Mouse (Mus musculus) embryonic stem cell, embryonic (primary cell): Measurements from ENCODE around the gene Aim2.
"Not testable (repeated sequence)": the region's sequence is repeated elsewhere in the genome, so short reads cannot be mapped to it uniquely, and the experiment has no call there.

Experiments used
- CTCF ChIA-PET, 4 experiments: fragments of 300-600 bp in 2 of 4; fragments of 350-600 bp in 2 of 4; sonication (Branson Sonifier 250); formaldehyde crosslinking; loops; one replicate each; lab custom pipeline; 2022; ENCODE audit warnings: inconsistent platforms in 2 of 4; lab: Charles Lee
- POLR2A ChIA-PET, 4 experiments: fragments of 300-600 bp in 2 of 4; fragments of 350-600 bp in 2 of 4; sonication (Branson Sonifier 250); formaldehyde crosslinking; loops; one replicate each; lab custom pipeline; 2022; ENCODE audit warnings: antibody characterized with exemption in 4 of 4, inconsistent platforms in 1 of 4; lab: Charles Lee

Aim2 gene

GRCm38 (mm10) chr1:173350372-173350957 is at the start of gene Aim2:
Aim2 (plus strand) TSS chr1:173350879.
- ChIA-PET CTCF (interaction anchor here in 2 of 4 experiments (1.1 to 1.5 kb wide), 4 partner anchors 11 to 822 kb away, joined by 3 to 5 read pairs (median 4); no protein-coding TSS in a partner anchor), POLR2A (interaction anchor here in 2 of 4 experiments (0.7 to 1.3 kb wide), 2 partner anchors 11 to 14 kb away, joined by 3 to 4 read pairs; no protein-coding TSS in a partner anchor)

DNA sequence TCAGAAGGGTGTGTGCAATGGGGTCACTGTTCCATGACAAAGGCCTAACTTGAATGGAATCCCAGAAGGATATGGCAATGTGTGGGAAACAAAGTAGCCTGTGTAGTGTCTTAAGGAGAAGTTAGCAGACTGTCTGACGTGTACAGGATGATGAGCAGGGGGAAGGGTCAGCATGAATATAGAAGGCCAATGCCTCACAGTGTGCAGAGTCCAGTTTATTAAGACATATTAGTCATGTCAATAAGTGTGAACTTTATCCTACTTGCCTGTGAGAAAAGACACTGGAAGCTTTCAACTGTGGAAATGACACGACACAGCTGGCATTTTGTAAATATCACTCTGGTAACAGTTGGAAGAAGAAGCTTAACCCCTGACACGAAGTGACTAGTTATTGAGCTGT is 47.9 kb upstream of the Aim2 start:
- CTCF ChIA-PET, POLR2A ChIA-PET: not testable (repeated sequence)

GRCm38 (mm10) chr1:173313535-173314050 is 37.1 kb upstream of the Aim2 start:
- POLR2A ChIA-PET = not testable (repeated sequence)
- CTCF ChIA-PET = interaction anchor here in 1 of 4 experiments (0.8 kb wide), 1 partner anchor 10 kb away, joined by 4 read pairs; no protein-coding TSS in a partner anchor

DNA sequence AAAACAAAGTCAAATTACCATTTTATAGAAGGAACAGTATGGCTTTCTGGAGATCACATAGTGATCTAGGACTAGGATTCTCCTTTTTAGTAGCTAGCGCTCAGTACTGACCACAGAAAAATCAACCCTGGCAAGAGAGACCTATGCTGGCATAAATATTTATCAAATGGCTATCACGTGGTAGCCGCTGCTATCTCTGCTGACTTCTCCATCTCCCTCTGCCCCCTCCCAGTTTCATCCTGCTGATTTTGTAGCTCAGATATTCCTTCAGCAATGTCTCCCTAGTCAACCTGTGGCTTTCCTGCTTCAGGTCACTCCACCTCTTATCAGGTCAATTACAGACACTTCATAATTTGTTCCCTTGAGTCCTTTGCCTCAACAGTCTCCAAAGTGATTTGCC is 35.0 kb upstream of the Aim2 start:
- ChIA-PET POLR2A (no interaction called here), CTCF (no interaction called here)

DNA sequence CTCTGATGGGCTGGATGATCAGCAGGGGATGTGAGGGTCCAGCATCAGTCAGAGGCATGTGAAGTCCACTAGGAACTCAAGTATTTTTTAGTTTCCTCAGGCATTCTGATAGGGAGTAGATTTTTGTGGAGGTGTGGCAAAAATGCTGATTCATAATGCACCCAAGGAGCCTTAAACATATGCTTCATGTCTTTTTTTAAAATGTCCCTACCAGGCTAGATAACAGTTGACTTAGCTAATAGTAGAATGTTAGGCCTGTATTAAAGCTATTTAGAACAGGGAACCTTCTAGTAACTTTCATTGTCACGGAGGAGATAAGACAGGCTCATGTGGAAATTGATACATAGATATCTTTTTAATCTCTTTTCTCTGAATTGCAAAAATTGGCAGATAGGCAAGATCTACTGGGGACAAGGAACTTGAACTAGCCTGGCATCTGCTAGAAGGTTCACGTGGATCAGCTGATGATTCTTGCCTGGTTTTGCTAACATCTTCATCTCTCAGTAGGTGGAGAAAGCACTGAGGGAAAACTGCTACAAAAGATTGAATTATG is 32.7 kb upstream of the Aim2 start:
- ChIA-PET CTCF (no interaction called here), POLR2A (no interaction called here)

DNA sequence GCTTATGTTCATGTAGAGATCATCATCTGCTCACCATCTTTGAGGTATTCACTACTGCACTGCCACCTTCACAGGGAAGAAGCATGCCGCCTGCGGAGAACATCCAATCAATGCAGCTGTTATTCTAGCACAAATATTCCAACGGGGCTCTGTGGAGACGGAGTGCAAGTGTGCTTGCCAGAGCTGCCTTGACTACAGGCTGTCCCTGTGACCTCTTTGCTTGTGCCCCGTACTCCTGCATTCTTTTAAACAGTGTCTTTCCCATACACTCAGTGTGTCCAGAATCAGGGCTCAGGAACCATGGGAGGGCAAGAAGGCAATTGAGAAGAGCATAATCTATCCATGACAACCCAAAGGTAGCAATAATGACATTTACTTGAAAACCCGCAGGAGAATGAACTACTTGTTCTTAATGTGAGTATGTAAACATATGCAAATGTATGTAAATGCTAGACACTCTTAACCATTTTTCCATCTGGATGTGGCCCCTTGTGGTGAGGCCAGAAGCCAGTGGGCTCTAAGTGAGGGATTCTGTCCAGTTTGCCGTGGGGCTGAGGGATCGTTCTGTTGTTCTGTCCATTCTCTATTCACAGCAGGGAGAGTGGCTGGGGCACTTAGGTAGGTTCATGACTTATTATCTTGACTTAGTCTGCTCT is 29.0 kb upstream of the Aim2 start:
- POLR2A ChIA-PET = no interaction called here
- CTCF ChIA-PET = interaction anchor here in 2 of 4 experiments (0.7 to 1.1 kb wide), 3 partner anchors 18 to 283 kb away, joined by 3 to 4 read pairs (median 3); no protein-coding TSS in a partner anchor

- ChIA-PET POLR2A (no interaction called here), CTCF (no interaction called here)
Measured at GRCm38 (mm10) chr1:173322249-173322627, 28.4 kb upstream of the Aim2 start.

DNA sequence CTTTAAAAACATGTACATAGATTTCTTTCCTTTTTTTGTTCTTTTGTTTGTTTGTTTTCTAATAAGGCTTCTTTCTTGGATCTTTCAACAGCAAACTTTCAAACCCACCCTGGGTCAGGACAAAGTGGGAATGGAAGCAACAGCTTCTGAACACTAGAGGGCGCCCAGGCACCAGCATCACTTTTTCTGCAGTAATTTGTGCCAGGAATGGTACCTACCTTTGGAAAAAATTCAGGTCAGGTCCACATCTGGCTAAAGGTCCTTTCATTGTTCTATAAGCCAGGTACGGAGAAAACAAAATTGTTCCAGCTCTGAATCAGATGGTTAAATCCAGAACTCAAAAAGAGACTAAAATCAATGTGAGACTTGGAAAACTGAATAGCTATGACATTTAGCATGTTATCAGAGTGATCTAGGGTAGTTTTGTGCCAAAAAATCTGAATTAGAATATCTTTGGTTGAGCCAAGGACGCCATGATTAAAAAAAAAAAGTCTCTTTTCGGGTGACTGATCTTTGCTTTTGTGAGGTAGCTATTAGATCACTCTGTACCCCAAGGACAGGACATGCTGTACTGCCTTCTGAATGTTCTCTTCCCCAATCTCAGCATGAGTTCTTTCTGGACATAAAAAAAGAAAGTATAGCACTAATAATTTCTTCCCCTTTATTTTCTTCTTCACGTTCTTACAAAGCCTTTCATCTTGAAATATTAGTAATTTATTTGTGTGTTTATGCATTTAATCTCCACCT is 26.7 kb upstream of the Aim2 start:
- CTCF ChIA-PET = interaction anchor here (0.5 to 1.8 kb wide), 20 partner anchors 10 to 795 kb away, joined by 3 to 16 read pairs (median 4); no protein-coding TSS in a partner anchor
- POLR2A ChIA-PET = interaction anchor here in 1 of 4 experiments (0.6 kb wide), 1 partner anchor 378 kb away, joined by 6 read pairs; no protein-coding TSS in a partner anchor

GRCm38 (mm10) chr1:173324961-173325360 is 25.7 kb upstream of the Aim2 start:
- CTCF ChIA-PET = interaction anchor here in 3 of 4 experiments (0.9 to 1.7 kb wide), 4 partner anchors 32 to 73 kb away, joined by 4 to 8 read pairs (median 7); no protein-coding TSS in a partner anchor
- POLR2A ChIA-PET = no interaction called here

DNA sequence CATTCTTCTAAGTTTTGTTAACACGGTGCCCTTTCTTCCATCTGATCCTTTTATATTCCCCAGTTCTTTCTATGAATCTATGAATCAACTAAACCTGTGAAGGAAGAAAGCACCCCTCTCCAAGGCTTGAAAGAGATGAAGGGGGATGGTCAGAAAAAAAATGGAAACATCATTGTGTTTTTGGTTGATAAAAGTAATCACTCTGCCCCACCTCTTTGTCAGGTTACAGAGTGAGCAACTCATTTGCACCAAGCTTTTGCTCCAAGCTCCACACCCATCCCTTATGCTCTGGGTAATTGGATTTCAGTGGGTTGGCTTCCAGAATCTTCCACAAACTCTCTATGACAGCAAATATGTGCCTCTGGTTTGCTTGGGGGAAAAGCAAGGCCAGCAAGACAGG is 25.3 kb upstream of the Aim2 start:
- ChIA-PET POLR2A (interaction anchor here in 1 of 4 experiments (0.6 kb wide), 1 partner anchor 103 kb away, joined by 3 read pairs; no protein-coding TSS in a partner anchor), CTCF (interaction anchor here in 1 of 4 experiments (0.9 kb wide), 1 partner anchor 72 kb away, joined by 4 read pairs; no protein-coding TSS in a partner anchor)

GRCm38 (mm10) chr1:173326552-173326951 is 24.1 kb upstream of the Aim2 start:
- POLR2A ChIA-PET = no interaction called here
- CTCF ChIA-PET = interaction anchor here in 1 of 4 experiments (0.9 kb wide), 1 partner anchor 13 kb away, joined by 3 read pairs; no protein-coding TSS in a partner anchor

DNA sequence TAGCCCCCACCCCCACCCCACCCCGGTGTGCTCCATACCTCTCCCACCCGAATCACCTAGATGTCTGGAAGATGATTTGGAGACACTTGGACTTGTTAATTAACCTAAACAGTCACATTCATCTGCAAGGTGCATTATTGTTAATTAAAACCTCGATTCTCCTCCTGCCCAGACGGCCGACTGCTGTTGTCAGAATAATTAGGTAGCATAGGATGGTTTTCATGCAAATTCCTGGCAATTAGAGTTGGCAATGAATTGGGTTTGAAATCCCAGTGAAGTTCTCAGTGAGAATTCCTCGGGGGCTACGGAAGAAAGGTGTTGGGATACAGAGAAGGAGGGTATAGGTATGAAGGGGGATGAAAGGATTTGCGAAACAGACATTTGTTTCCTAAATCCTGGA is 22.2 kb upstream of the Aim2 start:
- ChIA-PET POLR2A (no interaction called here), CTCF (no interaction called here)

DNA sequence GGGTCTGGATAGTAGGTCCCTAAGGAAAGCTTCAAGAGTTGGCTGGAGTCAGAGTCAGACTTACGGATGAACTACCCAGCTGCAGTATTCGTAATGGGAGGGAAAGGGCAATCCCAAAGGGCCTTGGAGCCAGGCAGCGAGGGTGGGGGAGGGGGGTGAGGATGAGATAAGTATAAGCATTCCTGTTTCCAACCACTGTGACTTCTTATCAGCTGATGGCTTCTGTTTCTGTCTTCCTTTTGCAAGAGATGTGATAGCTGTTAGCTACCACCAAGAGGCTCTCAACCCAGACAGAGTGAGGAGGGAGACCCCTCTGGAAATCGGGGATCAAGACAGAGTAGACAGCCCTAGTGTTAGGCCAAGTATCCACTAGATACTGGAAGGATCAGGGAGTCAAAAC is 21.5 kb upstream of the Aim2 start:
- ChIA-PET POLR2A (no interaction called here), CTCF (interaction anchor here in 2 of 4 experiments (0.7 to 1.0 kb wide), 2 partner anchors 11 to 803 kb away, joined by 3 to 4 read pairs; no protein-coding TSS in a partner anchor)

GRCm38 (mm10) chr1:173329743-173330142 is 20.9 kb upstream of the Aim2 start:
- ChIA-PET CTCF (interaction anchor here in 1 of 4 experiments (1.0 kb wide), 1 partner anchor 10 kb away, joined by 3 read pairs; no protein-coding TSS in a partner anchor), POLR2A (no interaction called here)

GRCm38 (mm10) chr1:173332418-173332817 is 18.3 kb upstream of the Aim2 start:
- POLR2A ChIA-PET = no interaction called here
- CTCF ChIA-PET = no interaction called here

DNA sequence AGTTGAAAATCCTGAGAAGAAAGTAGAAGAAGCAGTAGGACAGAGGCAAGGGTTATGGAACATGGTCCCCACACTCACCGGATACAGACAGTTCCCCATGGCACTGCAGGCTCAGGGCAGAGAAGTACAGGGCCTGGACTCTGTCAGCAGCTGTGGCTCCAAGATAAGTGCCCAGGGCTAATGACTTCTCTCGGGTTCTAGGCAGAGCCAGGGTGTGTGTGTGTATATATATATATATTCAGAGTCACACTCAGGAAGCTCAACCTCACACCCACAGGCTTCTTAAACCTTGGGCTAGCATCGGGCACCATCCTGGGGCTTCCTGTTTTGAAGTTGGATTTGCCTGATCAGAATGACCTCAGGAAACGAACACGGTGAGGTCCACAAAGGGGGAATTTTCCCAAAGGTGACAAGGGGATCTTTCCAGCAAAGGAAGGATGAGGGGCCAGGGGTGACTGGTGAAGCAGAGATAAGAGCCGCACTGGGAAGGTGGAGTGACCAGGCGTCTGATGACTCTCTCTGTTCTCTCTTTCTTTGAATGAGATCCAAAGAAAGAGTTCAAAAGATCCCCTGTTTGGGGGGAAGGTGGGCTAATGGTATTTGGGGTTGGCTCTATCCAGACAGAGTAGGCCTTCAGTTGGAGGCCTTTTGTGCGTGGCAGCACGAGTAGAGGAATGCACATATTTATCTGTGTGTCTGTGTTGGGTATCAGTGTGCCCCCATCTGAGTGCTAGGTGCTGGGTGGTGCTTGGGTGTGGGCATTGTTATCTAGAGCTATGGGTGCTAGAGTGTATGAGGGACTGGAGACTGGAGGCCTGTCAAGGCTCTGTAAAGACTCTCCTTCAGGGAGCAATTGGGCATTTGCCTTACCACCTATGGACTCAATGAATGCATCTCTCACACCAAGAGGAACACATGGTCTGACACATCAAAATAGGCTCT is 17.1 kb upstream of the Aim2 start, which contains the start of gene Ackr1:
Ackr1 (minus strand) TSS at position 439 of the 942 bp plus-strand sequence.
- POLR2A ChIA-PET = no interaction called here
- CTCF ChIA-PET = interaction anchor here in 1 of 4 experiments (1.0 kb wide), 1 partner anchor 44 kb away, joined by 3 read pairs; no protein-coding TSS in a partner anchor

DNA sequence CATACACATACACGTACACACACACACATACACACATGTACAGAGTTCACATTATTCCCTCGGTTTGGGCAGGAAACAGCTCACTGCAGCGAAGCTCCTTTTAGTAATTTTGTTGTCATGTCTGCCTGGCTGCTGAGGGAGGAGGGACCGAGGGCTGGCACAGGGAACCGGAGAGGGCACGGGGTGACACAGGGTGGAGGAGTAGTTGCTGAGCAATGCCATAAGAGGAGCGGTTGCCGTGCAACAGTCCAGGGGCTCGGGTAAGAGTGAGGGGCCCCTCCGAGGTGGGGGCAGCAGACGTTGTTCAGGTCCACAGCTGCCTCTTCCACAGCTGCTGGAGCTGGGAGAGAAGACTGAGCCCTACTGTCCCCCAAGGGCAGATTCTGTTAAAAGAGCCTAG is 14.8 kb upstream of the Aim2 start:
- POLR2A ChIA-PET = interaction anchor here in 2 of 4 experiments (0.6 to 0.7 kb wide), 2 partner anchors 8 to 1962 kb away, joined by 4 to 5 read pairs; no protein-coding TSS in a partner anchor
- CTCF ChIA-PET = interaction anchor here in 1 of 4 experiments (0.7 to 1.5 kb wide), 2 partner anchors 12 to 21 kb away, joined by 4 to 5 read pairs; no protein-coding TSS in a partner anchor
